Mouse (Mus musculus) ES-E14 (cell line): ENCODE measurements around the gene Twf2. TPM values are rescaled to one million over a fixed set of nuclear protein-coding genes. Genes with fewer than 3 reads are reported as not detected.
A peak's percentile ranks its signal among the peaks of the same experiment; 100 is the strongest.

Experiments used
- DNase-seq: peaks from one replicate; pipeline ENCODE4 v3.0.0-alpha.2; 2013; ENCODE audit warnings: low read depth, low spot score
- H3K27ac ChIP-seq: 2 replicates; pipeline ENCODE4 v1.5.1; 2012; ENCODE audit warnings: low read depth, mild to moderate bottlenecking, low read length, moderate library complexity, mixed read lengths; ENCODE audit not compliant: poor library complexity, insufficient read depth, severe bottlenecking
- H3K36me3 ChIP-seq: 2 replicates; pipeline ENCODE4 v1.6.1; 2012; ENCODE audit warnings: mild to moderate bottlenecking, low read length, moderate library complexity, mixed read lengths; ENCODE audit not compliant: control insufficient read depth, poor library complexity, insufficient read depth, severe bottlenecking
- H3K4me1 ChIP-seq, 2 experiments: fragments of 150-350 bp in 1 of 2; sonication (generic) in 1 of 2; 2 replicates each; pipeline ENCODE4 v1.6.1; 2012; ENCODE audit warnings: low read length in 2 of 2, mild to moderate bottlenecking in 1 of 2, mixed read lengths in 1 of 2; ENCODE audit not compliant: control insufficient read depth in 2 of 2, insufficient read depth in 2 of 2, poor library complexity in 1 of 2
- H3K4me3 ChIP-seq, 2 experiments: fragments of 150-350 bp in 1 of 2; sonication (generic) in 1 of 2; 2 replicates each; pipeline ENCODE4 v1.5.1; 2012; ENCODE audit warnings: low read length in 2 of 2, low read depth in 1 of 2, mild to moderate bottlenecking in 1 of 2, mixed read lengths in 1 of 2; ENCODE audit not compliant: insufficient read depth in 1 of 2, poor library complexity in 1 of 2, severe bottlenecking in 1 of 2
- H3K9ac ChIP-seq: 2 replicates; pipeline ENCODE4 v1.6.1; 2012; ENCODE audit warnings: low read depth, mild to moderate bottlenecking, low read length, mixed read lengths; ENCODE audit not compliant: poor library complexity, insufficient read depth, severe bottlenecking
- H3K9me3 ChIP-seq: fragments of 150-350 bp; sonication (generic); 2 replicates; pipeline ENCODE4 v1.6.1; 2012; ENCODE audit warnings: low read depth, mild to moderate bottlenecking, low read length; ENCODE audit not compliant: control insufficient read depth, insufficient read depth
- CHD2 ChIP-seq: IDR thresholded peaks from 2 replicates; pipeline ENCODE4 v1.6.1; 2014; ENCODE audit warnings: mild to moderate bottlenecking, low read depth, low read length, inconsistent platforms
- HCFC1 ChIP-seq: IDR thresholded peaks from 2 replicates; pipeline ENCODE4 v1.6.1; 2012; ENCODE audit warnings: low read length, inconsistent platforms, borderline replicate concordance; ENCODE audit not compliant: insufficient read depth
- MAFK ChIP-seq: IDR thresholded peaks from 2 replicates; pipeline ENCODE4 v1.6.1; 2014; ENCODE audit warnings: mild to moderate bottlenecking, low read depth, low read length, inconsistent platforms; ENCODE audit not compliant: insufficient read depth
- ZC3H11A ChIP-seq: IDR thresholded peaks from 2 replicates; pipeline ENCODE4 v1.6.1; 2012; ENCODE audit warnings: low read depth, mild to moderate bottlenecking, inconsistent platforms, low read length, borderline replicate concordance
- ZNF384 ChIP-seq: IDR thresholded peaks from 2 replicates; pipeline ENCODE4 v1.6.1; 2012; ENCODE audit warnings: low read depth, low read length, inconsistent platforms
- in situ Hi-C, 2 experiments: fragments of 600-800 bp; cut with MboI; formaldehyde crosslinking; loops; one replicate each; pipeline ENCODE4 v1.15.1; 2025; ENCODE audit warnings: low sequenced_read_pairs in 2 of 2, inconsistent platforms in 1 of 2; ENCODE audit not compliant: unreplicated experiment in 2 of 2
- total RNA-seq: library from RNA; depleted of rRNA; stranded (reverse); fragments of 300-350 nt; gene quantifications from 2 replicates; pipeline ENCODE4 v1.2.3, GENCODE M21; 2012

Twf2 gene
- total RNA-seq, 1 experiment: 139 TPM

DNA sequence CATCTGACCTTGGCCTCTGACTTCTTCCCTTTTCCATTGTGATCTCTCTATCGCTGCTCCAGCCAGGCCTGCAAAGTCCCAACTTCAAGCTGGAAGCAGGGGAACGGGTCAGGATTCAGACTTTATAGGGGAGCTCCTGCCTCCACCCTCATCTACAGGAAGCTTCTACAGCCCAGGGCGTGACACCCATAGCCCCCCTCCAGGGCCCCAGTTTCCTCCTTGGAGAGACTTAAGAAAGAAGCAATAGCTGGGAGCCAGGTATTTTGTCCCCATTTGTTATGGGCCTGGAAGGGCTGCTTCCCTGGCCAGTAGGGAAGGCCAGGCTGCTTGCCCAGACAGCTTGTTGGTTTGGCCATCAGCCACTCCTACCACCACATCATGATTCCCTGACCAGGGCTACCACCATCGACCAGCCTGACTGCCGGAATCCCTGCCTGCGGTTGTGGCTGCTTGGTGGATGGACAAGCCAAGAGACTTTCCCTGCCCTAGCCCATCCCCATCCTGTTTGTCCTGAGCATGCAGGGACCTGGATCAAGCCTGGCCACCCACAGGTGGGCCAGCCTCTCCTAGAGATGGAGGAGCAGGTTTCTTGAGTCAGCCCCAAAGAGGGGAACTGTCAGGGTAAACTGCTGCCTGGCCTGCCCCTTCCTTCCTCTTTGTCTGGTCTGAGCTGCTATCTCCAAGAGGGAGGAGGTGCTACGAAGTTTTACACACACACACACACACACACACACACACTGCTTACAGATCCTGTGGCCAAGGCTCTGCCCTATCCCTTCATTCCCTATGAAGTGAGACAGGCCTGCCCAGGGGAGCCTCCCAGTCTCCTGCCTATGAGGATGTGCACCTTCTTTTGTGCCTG is 1.3 kb downstream of the Twf2 start:
- H3K36me3 ChIP-seq: peaks cover 20% of the 10 kb centered on the region; the same call in 1 of the 2 replicates
- peak overlapping the region; percentile 74; the same call in 1 of the 2 replicates for H3K9ac ChIP-seq
- no peak for DNase-seq
- no peak for TF ChIP-seq ZNF384
- no peak for TF ChIP-seq ZC3H11A
- H3K4me1 ChIP-seq: peaks cover 2 to 30% of the 10 kb centered on the region in 2 experiments; a peak in 3 of 4 replicates
- no peaks in the 10 kb centered on the region for H3K9me3 ChIP-seq
- no peak overlapping the region for H3K27ac ChIP-seq
- in situ Hi-C loops: no loop called here
- H3K4me3 ChIP-seq: peak overlapping the region; percentile 74 to 94; a peak in 2 of 4 replicates

- no peak overlapping the region for H3K9ac ChIP-seq
- H3K4me1 ChIP-seq: peaks cover 9 to 32% of the 10 kb centered on the region in 2 experiments; a peak in 3 of 4 replicates
- TF ChIP-seq ZC3H11A (no peak), MAFK (no peak), ZNF384 (no peak), HCFC1 (no peak), CHD2 (no peak)
- no peak for DNase-seq
- peaks cover 20% of the 10 kb centered on the region; the same call in 1 of the 2 replicates for H3K36me3 ChIP-seq
- peak overlapping the region; percentile 34; the same call in 1 of the 2 replicates for H3K27ac ChIP-seq
- H3K9me3 ChIP-seq: no peaks in the 10 kb centered on the region
- in situ Hi-C loops: no loop called here
- H3K4me3 ChIP-seq: no peak overlapping the region
Measured at GRCm38 (mm10) chr9:106205713-106206290, 2.9 kb downstream of the Twf2 start.

DNA sequence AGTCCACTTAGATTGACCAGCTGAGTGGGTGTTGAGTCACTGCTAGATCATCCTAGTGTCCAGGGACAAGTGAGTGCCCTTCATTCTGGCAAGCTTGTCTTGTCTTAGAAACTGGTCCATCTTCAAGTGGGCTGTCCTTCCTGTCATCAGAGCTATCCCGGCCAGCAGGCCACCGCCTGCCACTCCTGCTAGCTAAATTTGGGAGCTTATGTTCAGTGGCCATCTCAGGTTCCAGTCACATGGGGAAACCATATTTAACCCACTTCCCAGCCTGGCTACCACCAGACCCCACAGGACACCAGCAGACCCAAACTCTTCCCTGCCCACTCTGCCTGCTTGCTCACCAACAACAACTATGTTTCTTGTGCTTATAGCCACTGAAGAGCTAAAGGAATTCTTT is 3.6 kb downstream of the Twf2 start:
- peaks cover 9 to 32% of the 10 kb centered on the region in 2 experiments; a peak in 3 of 4 replicates for H3K4me1 ChIP-seq
- TF ChIP-seq CHD2: no peak
- no peak for TF ChIP-seq MAFK
- no peak for TF ChIP-seq ZNF384
- TF ChIP-seq HCFC1: no peak
- TF ChIP-seq ZC3H11A: no peak

GRCm38 (mm10) chr9:106208181-106208580 is 5.3 kb downstream of the Twf2 start:
- no peak for TF ChIP-seq CHD2

More for the DNA sequence above, 3.6 kb downstream of the Twf2 start:
- no peak for DNase-seq
- no peaks in the 10 kb centered on the region for H3K9me3 ChIP-seq
- no peak overlapping the region for H3K27ac ChIP-seq
- H3K9ac ChIP-seq: no peak overlapping the region
- no peak overlapping the region for H3K4me3 ChIP-seq
- peaks cover 20% of the 10 kb centered on the region; the same call in 1 of the 2 replicates for H3K36me3 ChIP-seq
- in situ Hi-C loops: no loop called here

More at GRCm38 (mm10) chr9:106208181-106208580, 5.3 kb downstream of the Twf2 start:
- Histone ChIP-seq H3K4me1 (peaks cover 9 to 37% of the 10 kb centered on the region in 2 experiments; a peak in 3 of 4 replicates), H3K9ac (no peak overlapping the region), H3K4me3 (no peak overlapping the region), H3K36me3 (peaks cover 30% of the 10 kb centered on the region), H3K9me3 (no peaks in the 10 kb centered on the region), H3K27ac (no peak overlapping the region)
- no peak for DNase-seq
- in situ Hi-C loops: no loop called here
